Mouse (Mus musculus) granulocyte monocyte progenitor cell, adult 5-6 weeks (primary cell): Measurements from ENCODE around the gene Aarsd1. TPM values are rescaled to one million over a fixed set of nuclear protein-coding genes. Genes with fewer than 3 reads are reported as not detected.
"Not testable (repeated sequence)": the region's sequence is repeated elsewhere in the genome, so short reads cannot be mapped to it uniquely, and the experiment has no call there.

ENCODE experiments used
- ATAC-seq: replicated peaks from 2 replicates; pipeline ENCODE4 v1.8.0; 2016; ENCODE audit warnings: mild to moderate bottlenecking, moderate TSS enrichment, inconsistent platforms; ENCODE audit not compliant: poor library complexity, severe bottlenecking
- total RNA-seq, 2 experiments: library from RNA; stranded (forward) in 1 of 2; stranded (reverse) in 1 of 2; fragments of 200-712, 200-1000 nt in 1 of 2; fragments of >200 nt in 1 of 2; fragmentation: Nextera tagmentation in 1 of 2; gene quantifications; 2 replicates each; pipeline ENCODE4 v1.2.3; 2014 to 2017

Gene Aarsd1
- total RNA-seq, 2 experiments from 2014 or later, result 59.3 to 74.5 TPM

GRCm38 (mm10) chr11:101448274-101448746 is 30.9 kb upstream of the Aarsd1 start, which contains the start of gene Ifi35:
Ifi35 (plus strand) TSS chr11:101448407.
- peak; percentile 89 for ATAC-seq

- no peak for ATAC-seq
Measured at GRCm38 (mm10) chr11:101447786-101448185, 30.4 kb upstream of the Aarsd1 start.

GRCm38 (mm10) chr11:101446860-101447259 is 29.4 kb upstream of the Aarsd1 start:
- not testable (repeated sequence) for ATAC-seq

- ATAC-seq, result no peak
Measured at GRCm38 (mm10) chr11:101446319-101446718, 28.9 kb upstream of the Aarsd1 start.

GRCm38 (mm10) chr11:101442760-101443159 is 25.3 kb upstream of the Aarsd1 start:
- no peak for ATAC-seq

DNA sequence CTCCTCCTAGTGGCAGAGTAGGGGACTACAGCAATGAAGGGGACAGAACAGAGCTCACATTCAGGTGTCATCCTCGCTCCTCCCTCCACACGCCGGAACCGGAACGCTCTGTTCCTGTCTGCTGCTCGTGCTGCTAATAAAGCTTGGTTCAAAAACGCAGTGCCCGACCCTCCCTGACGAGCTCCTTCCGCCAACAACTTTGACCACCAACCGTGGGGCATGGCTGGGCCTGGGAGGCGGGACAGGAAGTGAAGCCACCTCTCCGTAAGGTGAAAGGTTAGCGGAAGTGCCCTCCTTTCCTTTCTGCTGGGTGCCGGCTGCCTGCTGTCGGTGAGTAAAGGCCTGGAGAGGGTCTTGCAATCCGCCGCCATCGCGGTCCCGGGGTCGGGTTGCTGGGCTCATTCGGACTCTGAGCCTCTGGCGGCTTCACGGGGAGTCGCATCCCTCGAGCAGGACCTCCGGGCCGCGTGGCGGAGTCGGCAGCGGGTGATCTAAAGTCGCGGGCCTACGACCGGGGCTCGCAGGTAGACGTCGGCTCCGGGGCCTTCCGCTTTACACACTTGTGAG is 24.8 kb upstream of the Aarsd1 start, which contains the start of gene Rpl27:
TSS of gene Rpl27 (plus strand) at position 172 of the 567 bp plus-strand sequence.
- ATAC-seq, result peak; percentile 98

- not testable (repeated sequence) for ATAC-seq
Measured at GRCm38 (mm10) chr11:101441450-101442126, 24.2 kb upstream of the Aarsd1 start.

- not testable (repeated sequence) for ATAC-seq
Measured at GRCm38 (mm10) chr11:101438006-101438405, 20.6 kb upstream of the Aarsd1 start.

GRCm38 (mm10) chr11:101436916-101437315 is 19.5 kb upstream of the Aarsd1 start:
- ATAC-seq, result no peak

GRCm38 (mm10) chr11:101435831-101436230 is 18.4 kb upstream of the Aarsd1 start:
- ATAC-seq, result no peak

- no peak for ATAC-seq
Measured at GRCm38 (mm10) chr11:101433396-101433795, 16.0 kb upstream of the Aarsd1 start.

DNA sequence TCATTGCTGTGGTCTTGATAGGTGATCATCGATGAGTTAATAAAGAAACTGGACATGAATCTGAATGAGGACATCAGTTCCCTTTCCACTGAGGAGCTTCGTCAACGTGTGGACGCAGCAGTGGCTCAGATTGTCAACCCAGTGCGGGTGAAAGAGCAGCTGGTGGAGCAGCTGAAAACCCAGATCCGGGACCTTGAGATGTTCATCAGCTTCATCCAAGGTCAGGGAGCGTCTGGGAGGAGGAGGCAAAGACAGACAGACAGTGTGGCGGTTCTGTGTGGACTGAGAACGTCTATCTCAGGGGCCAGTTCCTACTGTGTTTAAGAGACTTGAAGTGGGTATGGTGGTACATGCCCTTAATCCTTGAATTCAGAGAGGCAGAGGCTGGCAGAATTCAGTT is 13.9 kb upstream of the Aarsd1 start:
- ATAC-seq, result no peak

- ATAC-seq, result no peak
Measured at GRCm38 (mm10) chr11:101426165-101426564, 8.8 kb upstream of the Aarsd1 start.

DNA sequence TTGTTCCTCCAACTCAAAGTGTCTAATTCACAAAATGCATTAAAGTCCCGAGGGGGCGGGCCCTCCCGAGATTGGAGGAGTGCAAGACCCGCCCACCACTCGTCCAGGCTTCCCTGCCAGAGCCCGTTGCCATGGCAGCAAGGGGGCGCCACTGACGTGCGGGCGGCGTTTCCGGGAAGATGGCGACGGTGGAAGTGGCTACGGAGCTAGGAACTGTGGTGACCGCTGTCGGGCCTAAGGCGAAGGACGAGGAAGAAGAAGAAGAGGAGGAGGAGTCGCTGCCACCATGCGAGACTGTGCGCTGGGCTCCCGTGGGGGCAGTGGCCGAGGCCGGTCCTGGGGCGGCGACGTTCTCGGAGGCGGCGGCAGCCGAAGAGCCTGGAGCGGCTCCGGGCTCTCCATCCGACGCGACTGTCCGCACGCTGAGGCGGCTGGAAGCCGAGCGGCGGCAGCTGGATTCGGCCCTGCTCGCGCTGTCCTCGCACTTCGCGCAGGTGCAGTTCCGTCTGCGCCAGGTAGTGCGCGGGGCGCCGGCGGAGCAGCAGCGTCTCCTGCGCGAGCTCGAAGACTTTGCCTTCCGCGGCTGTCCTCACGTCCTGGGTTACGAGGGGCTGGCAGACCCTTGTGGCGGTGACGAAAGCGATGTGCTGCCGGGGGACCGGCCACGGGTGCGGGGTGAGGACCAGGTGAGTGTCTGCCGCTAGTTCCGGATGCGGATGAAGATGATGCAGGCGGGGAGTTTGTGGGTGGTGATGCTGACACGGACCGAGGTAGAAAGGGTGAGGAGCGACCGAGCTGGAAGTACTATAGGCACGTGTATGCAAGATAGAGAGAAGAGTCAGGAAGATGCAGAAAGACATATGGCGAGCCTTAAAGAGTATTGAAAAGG is 7.8 kb upstream of the Aarsd1 start, which contains the start of the genes Rundc1 and Ptges3l:
TSS of gene Rundc1 (plus strand) at position 161 of the 889 bp plus-strand sequence.
TSS of gene Ptges3l (minus strand) at position 409 of the 889 bp plus-strand sequence.
- peak; percentile 93 for ATAC-seq

DNA sequence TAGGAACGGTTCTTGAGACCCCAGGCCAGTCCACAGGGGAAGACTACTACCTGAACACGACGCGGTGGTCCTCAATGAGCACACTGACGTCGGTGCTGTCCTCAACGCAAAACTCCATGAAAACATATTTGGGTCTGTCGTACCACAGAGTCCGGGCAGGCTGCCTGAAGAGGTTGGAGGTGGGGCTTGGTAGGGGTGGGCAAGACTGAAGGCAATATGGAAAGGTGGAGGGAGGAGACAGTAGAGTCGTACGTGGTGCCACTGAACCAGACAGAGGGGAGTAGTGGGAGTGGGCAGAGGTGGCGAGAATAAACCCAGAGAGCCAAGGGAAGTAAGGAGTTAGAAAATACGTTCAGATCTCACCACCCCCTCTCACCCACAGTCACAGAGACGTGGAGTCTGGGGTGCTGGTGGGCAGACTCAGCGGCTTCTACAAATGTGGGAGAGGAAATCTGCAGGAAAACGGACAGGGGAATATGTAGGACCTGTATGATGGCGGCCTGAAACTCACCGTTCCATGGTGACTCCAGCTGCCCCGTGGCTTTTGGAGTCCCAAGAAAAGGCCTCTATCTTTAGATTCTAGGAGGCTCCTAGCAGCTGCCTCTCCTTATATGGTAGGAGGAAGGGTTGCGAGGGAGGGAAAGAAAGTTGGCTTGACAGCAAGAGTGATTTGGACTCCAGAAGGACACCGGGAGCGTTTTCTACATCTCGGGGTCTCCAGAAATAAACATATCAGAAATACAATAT is 6.9 kb upstream of the Aarsd1 start, which contains the start of gene Gm27029:
TSS of gene Gm27029 (minus strand) at position 692 of the 747 bp plus-strand sequence.
- ATAC-seq, result peak; percentile 31

DNA sequence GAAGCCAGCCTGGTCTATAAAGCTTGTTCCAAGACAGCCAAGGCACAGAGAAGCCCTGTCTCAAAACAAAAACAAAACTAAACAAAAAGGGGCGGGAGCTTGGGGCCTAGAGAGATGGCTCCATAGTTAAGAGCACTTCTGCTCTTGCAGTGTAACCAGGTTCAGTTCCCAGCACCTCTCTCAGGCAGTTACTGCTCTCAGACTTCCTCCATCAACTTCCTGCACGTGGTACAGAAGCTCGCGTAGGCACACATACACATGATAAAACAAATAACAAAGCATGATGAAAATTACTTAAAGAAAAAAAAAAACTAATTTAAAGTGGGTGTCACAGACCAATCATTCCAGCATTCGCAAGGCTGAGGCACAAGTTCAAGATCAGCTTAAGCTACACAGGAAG is 2.7 kb upstream of the Aarsd1 start:
- ATAC-seq, result no peak

DNA sequence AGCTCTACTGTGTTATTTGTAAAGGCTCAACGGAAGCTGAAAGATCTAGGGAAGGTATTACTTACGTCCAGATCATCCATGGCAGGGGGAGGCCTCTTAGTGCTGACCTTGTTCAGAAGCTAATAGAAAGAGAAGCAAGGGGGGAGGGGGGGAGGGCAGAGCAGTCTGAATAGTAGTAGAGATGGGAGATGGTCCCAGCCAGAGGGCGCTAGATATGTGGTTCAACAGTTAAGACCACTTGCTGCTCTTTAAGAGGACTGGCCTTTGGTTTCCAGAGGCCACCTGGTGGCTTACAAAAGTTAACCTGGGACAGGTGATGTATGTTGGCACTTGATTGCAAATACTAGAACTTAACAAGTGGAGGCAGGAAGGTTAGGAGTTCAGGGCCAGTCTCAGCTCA is 2.2 kb upstream of the Aarsd1 start:
- ATAC-seq, result no peak

- ATAC-seq, result no peak
Measured at GRCm38 (mm10) chr11:101418991-101419390, 1.6 kb upstream of the Aarsd1 start.

DNA sequence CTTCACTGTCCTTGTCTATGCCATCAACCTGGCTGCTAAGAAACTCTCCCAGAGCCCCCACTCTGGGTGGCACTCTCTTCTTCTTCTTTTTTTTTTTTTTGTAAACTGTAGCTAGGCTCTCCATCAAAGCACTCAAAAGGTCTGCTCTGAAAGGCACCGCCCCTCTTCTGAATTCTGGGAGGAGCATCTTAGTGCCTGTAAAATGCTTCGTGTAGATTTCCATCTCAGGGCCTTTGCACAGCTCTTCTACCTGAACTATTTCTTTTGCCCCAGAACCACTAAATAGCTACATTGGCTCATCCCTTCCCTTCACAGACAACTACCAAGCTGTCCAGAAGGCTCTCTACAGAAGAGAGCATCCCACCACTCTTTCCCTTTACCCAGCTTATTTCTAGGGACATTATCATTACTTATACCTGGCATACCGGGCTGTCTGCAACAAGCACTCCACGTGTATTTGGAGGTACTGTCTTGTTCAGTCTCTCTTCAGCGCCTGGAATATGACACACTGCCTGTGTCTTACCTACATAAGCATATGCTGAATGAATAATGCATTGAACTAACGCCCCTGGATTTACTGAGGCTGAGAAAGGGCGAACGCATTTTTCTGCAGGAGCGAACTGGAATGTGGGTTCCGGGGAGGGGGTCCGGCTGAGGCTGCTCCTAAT is 848 bp downstream of the Aarsd1 start:
- ATAC-seq, result peak; percentile 44; the same call in 1 of the 2 replicates
